Mouse (Mus musculus): ENCODE measurements around the gene Grk6. TPM values are rescaled to one million over a fixed set of nuclear protein-coding genes. Genes with fewer than 3 reads are reported as not detected.

Gene Grk6
- polyA plus RNA-seq, 1 experiment, result 38.4 TPM

DNA sequence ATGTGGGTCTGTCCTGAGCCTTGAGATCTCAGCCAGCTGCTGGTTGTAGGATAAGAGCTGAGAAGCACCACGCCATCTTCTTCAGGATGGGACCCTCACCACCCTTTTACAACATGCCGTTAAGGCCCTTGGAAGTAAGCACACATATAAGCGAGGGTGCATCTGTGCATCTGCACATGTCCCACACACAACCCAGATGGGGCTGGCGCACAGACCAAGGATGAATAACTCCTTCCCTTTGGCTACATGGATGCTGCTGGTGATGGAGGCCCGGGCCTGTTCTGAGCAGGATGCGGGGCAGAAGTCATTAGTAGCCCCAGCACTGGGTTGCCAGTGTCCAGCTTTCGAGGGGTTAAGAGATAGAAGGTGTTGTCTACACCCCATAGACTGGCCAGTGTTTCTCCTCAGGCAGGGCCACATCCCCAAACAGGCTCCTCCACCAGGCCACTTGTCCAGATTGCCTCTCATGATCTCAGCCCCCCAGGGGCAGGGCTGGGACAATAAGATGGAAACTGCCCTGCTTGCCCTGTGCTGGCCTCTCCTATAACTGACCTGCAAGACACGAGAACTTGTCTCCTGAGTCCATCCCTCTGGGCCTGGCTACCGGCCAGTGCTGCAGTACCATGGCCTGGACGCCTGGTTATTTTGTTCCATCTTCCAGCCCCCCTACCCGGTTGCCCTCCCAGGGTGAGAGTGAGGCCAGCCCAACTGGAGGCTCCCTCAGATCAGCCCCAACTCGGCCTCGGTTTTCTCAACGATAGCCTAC, 41.3 kb downstream of the Grk6 start:
- peaks cover 7% of the 10 kb centered on the region for H3K4me1 ChIP-seq (ENCODE audit: control insufficient read depth, insufficient read depth, insufficient read length, low read length)
- no peak overlapping the region for H3K4me3 ChIP-seq (ENCODE audit: low read depth, low read length)
- TF ChIP-seq CTCF (IDR thresholded peaks at IDR 0.05; ENCODE audit: extremely low read depth, insufficient read length, insufficient replicate concordance, low read depth, low read length), result no peak
- TF ChIP-seq POLR2A (IDR thresholded peaks at IDR 0.05; ENCODE audit: low read depth, low read length), result no peak
- 56% methylated on average over 14 of the region's 14 CpGs for WGBS
- H3K36me3 ChIP-seq (ENCODE audit: control insufficient read depth, insufficient read depth, low read length), result no peaks in the 10 kb centered on the region
- H3K27me3 ChIP-seq (ENCODE audit: control insufficient read depth, insufficient read depth, low read length), result peaks cover 30% of the 10 kb centered on the region
- H3K27ac ChIP-seq (ENCODE audit: insufficient read depth, low read depth, low read length), result no peak overlapping the region

GRCm38 (mm10) chr13:55486916-55487577, 42.2 kb downstream of the Grk6 start:
- H3K27ac ChIP-seq (ENCODE audit: insufficient read depth, low read depth, low read length), result no peak overlapping the region
- TF ChIP-seq CTCF (IDR thresholded peaks at IDR 0.05; ENCODE audit: extremely low read depth, insufficient read length, insufficient replicate concordance, low read depth, low read length), result no peak
- TF ChIP-seq POLR2A (IDR thresholded peaks at IDR 0.05; ENCODE audit: low read depth, low read length), result no peak
- 2% methylated on average over 29 of the region's 29 CpGs for WGBS
- H3K4me1 ChIP-seq (ENCODE audit: control insufficient read depth, insufficient read depth, insufficient read length, low read length), result peaks cover 7% of the 10 kb centered on the region
- H3K4me3 ChIP-seq (ENCODE audit: low read depth, low read length), result peak overlapping the region; percentile 71
- no peaks in the 10 kb centered on the region for H3K36me3 ChIP-seq (ENCODE audit: control insufficient read depth, insufficient read depth, low read length)
- peaks cover 30% of the 10 kb centered on the region for H3K27me3 ChIP-seq (ENCODE audit: control insufficient read depth, insufficient read depth, low read length)

- Histone ChIP-seq H3K36me3 (ENCODE audit: control insufficient read depth, insufficient read depth, low read length) (no peaks in the 10 kb centered on the region), H3K4me3 (ENCODE audit: low read depth, low read length) (peak within 1 kb of the TSS; percentile 71), H3K27ac (ENCODE audit: insufficient read depth, low read depth, low read length) (no peak within 1 kb of the TSS), H3K4me1 (ENCODE audit: control insufficient read depth, insufficient read depth, insufficient read length, low read length) (peaks cover 5% of the 10 kb centered on the region; the same call in 1 of the 2 replicates), H3K27me3 (ENCODE audit: control insufficient read depth, insufficient read depth, low read length) (peaks cover 30% of the 10 kb centered on the region)
- WGBS, result 5% methylated on average over 70 of the region's 83 CpGs
- TF ChIP-seq CTCF (IDR thresholded peaks at IDR 0.05; ENCODE audit: extremely low read depth, insufficient read length, insufficient replicate concordance, low read depth, low read length) (no peak), POLR2A (IDR thresholded peaks at IDR 0.05; ENCODE audit: low read depth, low read length) (no peak)
Observed at GRCm38 (mm10) chr13:55487578-55488498, 43.0 kb downstream of the Grk6 start, which contains the start of gene Dbn1. Gene Dbn1, minus strand, starts transcription at chr13:55488111.

DNA sequence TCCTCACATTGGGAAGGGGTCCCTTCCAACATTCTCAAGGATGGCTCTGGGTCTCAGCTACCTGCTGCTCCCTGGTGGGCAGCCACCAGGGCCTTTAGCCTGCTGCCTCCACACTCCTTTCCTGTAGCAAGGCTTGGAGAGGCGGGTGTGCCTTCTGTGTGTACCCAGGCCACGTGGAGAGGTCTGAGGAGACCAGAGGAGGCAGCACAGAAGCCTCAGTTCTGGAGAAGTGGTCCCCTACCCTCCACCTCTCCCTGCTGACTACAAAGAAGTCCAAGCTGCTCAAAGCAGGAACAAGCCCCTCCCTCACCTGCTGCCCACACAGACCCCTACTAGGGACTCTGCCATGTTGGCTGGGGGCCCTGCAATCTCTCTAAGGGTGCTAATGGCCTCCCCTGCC, 49.4 kb downstream of the Grk6 start:
- peaks cover 2% of the 10 kb centered on the region for H3K4me1 ChIP-seq (ENCODE audit: control insufficient read depth, insufficient read depth, insufficient read length, low read length)
- TF ChIP-seq POLR2A (IDR thresholded peaks at IDR 0.05; ENCODE audit: low read depth, low read length) (no peak), CTCF (IDR thresholded peaks at IDR 0.05; ENCODE audit: extremely low read depth, insufficient read length, insufficient replicate concordance, low read depth, low read length) (no peak)
- H3K4me3 ChIP-seq (ENCODE audit: low read depth, low read length), result no peak overlapping the region
- H3K27ac ChIP-seq (ENCODE audit: insufficient read depth, low read depth, low read length), result no peak overlapping the region
- peaks cover 1% of the 10 kb centered on the region; the same call in 1 of the 2 replicates for H3K27me3 ChIP-seq (ENCODE audit: control insufficient read depth, insufficient read depth, low read length)
- WGBS, result 32% methylated on average over 2 of the region's 2 CpGs
- H3K36me3 ChIP-seq (ENCODE audit: control insufficient read depth, insufficient read depth, low read length), result 0 out of 2 replicates have a peak, but pooled peaks cover 1% of the 10 kb centered on the region

DNA sequence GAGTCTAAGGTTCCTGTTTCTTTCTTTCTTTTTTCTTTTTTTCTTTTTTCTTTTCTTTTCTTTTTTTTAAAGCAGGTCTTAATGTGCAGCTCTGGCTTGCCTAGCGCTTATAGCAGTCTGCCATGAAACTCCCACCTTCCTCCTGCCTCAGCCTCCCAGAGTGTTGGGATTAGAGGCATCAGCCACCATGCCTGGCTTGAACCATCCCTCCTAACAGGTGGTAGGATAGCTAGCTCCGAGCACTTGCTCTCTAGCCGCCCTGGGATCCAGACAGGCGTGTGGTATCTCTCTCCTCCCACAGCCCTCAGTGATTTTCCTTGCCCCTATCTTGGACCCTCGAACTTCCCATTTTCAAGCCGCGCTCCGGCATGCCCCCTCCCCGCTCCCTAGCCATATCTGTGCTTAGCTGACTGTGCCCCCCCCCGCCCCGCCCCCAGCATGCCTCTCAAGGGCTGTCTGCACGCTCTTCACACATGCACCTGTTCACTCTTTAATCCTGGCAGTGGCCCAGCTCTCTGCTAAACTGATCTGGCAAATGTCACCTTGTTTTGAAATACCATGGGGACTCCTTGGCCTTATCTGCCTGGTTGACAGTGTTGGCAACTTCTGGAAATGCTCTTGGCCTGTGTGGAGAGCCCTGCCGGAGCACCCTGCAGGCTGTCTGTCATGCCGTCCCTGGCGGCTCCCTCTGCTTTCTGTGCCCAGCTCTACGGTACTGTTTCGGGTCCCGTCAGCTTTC, 50.2 kb downstream of the Grk6 start:
- Histone ChIP-seq H3K36me3 (ENCODE audit: control insufficient read depth, insufficient read depth, low read length) (0 out of 2 replicates have a peak, but pooled peaks cover 1% of the 10 kb centered on the region), H3K4me1 (ENCODE audit: control insufficient read depth, insufficient read depth, insufficient read length, low read length) (peaks cover 2% of the 10 kb centered on the region), H3K27me3 (ENCODE audit: control insufficient read depth, insufficient read depth, low read length) (no peaks in the 10 kb centered on the region), H3K27ac (ENCODE audit: insufficient read depth, low read depth, low read length) (no peak overlapping the region), H3K4me3 (ENCODE audit: low read depth, low read length) (no peak overlapping the region)
- 6% methylated on average over 18 of the region's 18 CpGs for WGBS
- no peak for TF ChIP-seq POLR2A (IDR thresholded peaks at IDR 0.05; ENCODE audit: low read depth, low read length)
- no peak for TF ChIP-seq CTCF (IDR thresholded peaks at IDR 0.05; ENCODE audit: extremely low read depth, insufficient read length, insufficient replicate concordance, low read depth, low read length)

DNA sequence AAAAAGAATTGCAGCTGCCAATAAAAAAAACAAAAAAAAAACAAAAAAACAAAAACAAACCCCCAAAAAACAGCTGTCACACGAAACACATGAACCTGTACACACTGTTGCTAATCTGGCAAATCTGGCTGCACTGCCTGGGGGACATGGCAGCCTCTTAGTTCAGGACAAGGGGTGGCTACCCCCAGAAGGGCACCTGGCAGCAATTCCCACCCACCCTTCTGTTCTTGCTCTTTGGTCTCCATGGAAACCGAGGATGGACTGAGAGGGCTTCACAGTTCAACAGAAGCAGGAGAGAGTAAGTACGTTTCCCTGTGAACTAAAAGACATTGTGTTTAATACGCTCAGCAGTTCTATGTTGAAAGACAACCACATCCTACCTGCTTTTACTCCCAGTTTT, 50.8 kb downstream of the Grk6 start:
- Histone ChIP-seq H3K4me3 (ENCODE audit: low read depth, low read length) (no peak overlapping the region), H3K27ac (ENCODE audit: insufficient read depth, low read depth, low read length) (no peak overlapping the region; the same call in 1 of the 2 replicates), H3K36me3 (ENCODE audit: control insufficient read depth, insufficient read depth, low read length) (peaks cover 3% of the 10 kb centered on the region), H3K4me1 (ENCODE audit: control insufficient read depth, insufficient read depth, insufficient read length, low read length) (peaks cover 2% of the 10 kb centered on the region), H3K27me3 (ENCODE audit: control insufficient read depth, insufficient read depth, low read length) (no peaks in the 10 kb centered on the region)
- 55% methylated on average over 4 of the region's 4 CpGs for WGBS
- TF ChIP-seq POLR2A (IDR thresholded peaks at IDR 0.05; ENCODE audit: low read depth, low read length) (no peak), CTCF (IDR thresholded peaks at IDR 0.05; ENCODE audit: extremely low read depth, insufficient read length, insufficient replicate concordance, low read depth, low read length) (no peak)

Measured in small intestine, adult 2 months (tissue).